Mouse (Mus musculus): Measurements from ENCODE around the gene Rsbn1l. TPM values are rescaled to one million over a fixed set of nuclear protein-coding genes. Genes with fewer than 3 reads are reported as not detected.

Rsbn1l gene
- total RNA-seq, 4 experiments from 2014 or later: 14.6 to 21.7 (median 16.6) TPM

GRCm38 (mm10) chr5:20897446-20898167 lies 58.6 kb downstream of the Rsbn1l start:
- no peak for DNase-seq

- no peak for DNase-seq
Measured at GRCm38 (mm10) chr5:20884036-20884620, 72.1 kb downstream of the Rsbn1l start.

GRCm38 (mm10) chr5:20881915-20882800 lies 74.0 kb downstream of the Rsbn1l start, which contains the start of the genes Phtf2 and Tmem60:
Phtf2 (minus strand) TSS chr5:20882124.
Tmem60 (plus strand) TSS chr5:20882191.
- peak; percentile 98 for DNase-seq

- DNase-seq: peak; percentile 28
Measured at GRCm38 (mm10) chr5:20880797-20881775, 75.1 kb downstream of the Rsbn1l start.

- no peak for DNase-seq
Measured at GRCm38 (mm10) chr5:20880386-20880785, 75.8 kb downstream of the Rsbn1l start.

GRCm38 (mm10) chr5:20876934-20877426 lies 79.2 kb downstream of the Rsbn1l start:
- no peak for DNase-seq

- DNase-seq: no peak
Measured at GRCm38 (mm10) chr5:20873146-20873545, 83.1 kb downstream of the Rsbn1l start.

GRCm38 (mm10) chr5:20865193-20865755 lies 90.9 kb downstream of the Rsbn1l start:
- no peak for DNase-seq

- DNase-seq: no peak
Measured at GRCm38 (mm10) chr5:20864216-20864969, 91.8 kb downstream of the Rsbn1l start.

GRCm38 (mm10) chr5:20861901-20862300 lies 94.3 kb downstream of the Rsbn1l start:
- DNase-seq: no peak

- DNase-seq: no peak
Measured at GRCm38 (mm10) chr5:20860565-20860964, 95.6 kb downstream of the Rsbn1l start.

GRCm38 (mm10) chr5:20858404-20858803 lies 97.8 kb downstream of the Rsbn1l start:
- no peak for DNase-seq

GRCm38 (mm10) chr5:20855066-20855465 lies 101.1 kb downstream of the Rsbn1l start:
- no peak for DNase-seq

- no peak for DNase-seq
Measured at GRCm38 (mm10) chr5:20847010-20847409, 109.2 kb downstream of the Rsbn1l start.

- no peak for DNase-seq
Measured at GRCm38 (mm10) chr5:20843816-20844215, 112.4 kb downstream of the Rsbn1l start.

GRCm38 (mm10) chr5:20843405-20843804 lies 112.8 kb downstream of the Rsbn1l start:
- DNase-seq: no peak
